Mouse (Mus musculus) liver, embryonic 13.5 days (tissue): ENCODE results near the gene Nradd. TPM values are rescaled to one million over a fixed set of nuclear protein-coding genes. Genes with fewer than 3 reads are reported as not detected.
A peak's percentile ranks its signal among the peaks of the same experiment; 100 is the strongest.

Experiments
- ATAC-seq: fragments of 200-750 bp; cut with Nextera tagmentation; 2 replicates; pipeline ENCODE4 v1.8.0; 2017; ENCODE audit warnings: low read depth, mild to moderate bottlenecking, moderate number of reproducible peaks, moderate library complexity
- DNase-seq: peaks from one replicate; pipeline ENCODE4 v3.0.0; 2022
- H3K27ac ChIP-seq: fragments of 300-500 bp; sonication (generic); 2 replicates; pipeline ENCODE4 v1.5.1; 2015; ENCODE audit warnings: moderate library complexity, mild to moderate bottlenecking, inconsistent platforms
- H3K27me3 ChIP-seq: fragments of 300-500 bp; sonication (generic); 2 replicates; pipeline ENCODE4 v1.6.1; 2015; ENCODE audit warnings: mild to moderate bottlenecking, inconsistent platforms
- H3K36me3 ChIP-seq: fragments of 300-500 bp; sonication (generic); 2 replicates; pipeline ENCODE4 v1.6.1; 2015; ENCODE audit warnings: mild to moderate bottlenecking, inconsistent platforms
- H3K4me1 ChIP-seq: fragments of 300-500 bp; sonication (generic); replicated peaks from 2 replicates; pipeline ENCODE4 v1.6.1; 2015; ENCODE audit warnings: inconsistent platforms
- H3K4me2 ChIP-seq: fragments of 300-500 bp; sonication (generic); 2 replicates; pipeline ENCODE4 v1.6.1; 2015; ENCODE audit warnings: inconsistent platforms, mild to moderate bottlenecking, moderate library complexity
- H3K4me3 ChIP-seq: fragments of 300-500 bp; sonication (generic); replicated peaks from 2 replicates; pipeline ENCODE4 v1.5.1; 2015; ENCODE audit warnings: mild to moderate bottlenecking, inconsistent platforms
- H3K9ac ChIP-seq: fragments of 300-500 bp; sonication (generic); 2 replicates; pipeline ENCODE4 v1.6.1; 2015; ENCODE audit warnings: mild to moderate bottlenecking, inconsistent platforms
- H3K9me3 ChIP-seq: fragments of 300-500 bp; sonication (generic); replicated peaks from 2 replicates; pipeline ENCODE4 v1.6.1; 2016; ENCODE audit warnings: inconsistent platforms
- WGBS: fragments of 180-500 bp; shearing (Covaris S2); methylation state at CpG from one replicate; pipeline ENCODE4 v1.1.7; 2015; ENCODE audit not compliant: insufficient replicate concordance; 5-methylcytosine and 5-hydroxymethylcytosine counted together
- polyA plus RNA-seq: library from polyadenylated mRNA; unstranded; fragments of >200 nt; fragmentation: Nextera tagmentation; extraction: Ambion mirVana; gene quantifications from 2 replicates; pipeline ENCODE4 v1.2.1, GENCODE M21; 2015

Gene Nradd
- polyA plus RNA-seq, 1 experiment from 2014 or later, result 2.7 TPM

- H3K9me3 ChIP-seq, result no peaks in the 10 kb centered on the region
- peak overlapping the region; percentile 39 for H3K9ac ChIP-seq
- peaks cover 47% of the 10 kb centered on the region for H3K4me1 ChIP-seq
- H3K27ac ChIP-seq, result no peak overlapping the region
- no peak for ATAC-seq
- 20% methylated on average over 13 of the region's 13 CpGs for WGBS
- no peaks in the 10 kb centered on the region for H3K36me3 ChIP-seq
- peak overlapping the region; percentile 79 for H3K4me3 ChIP-seq
- DNase-seq, result no peak
- peak overlapping the region; percentile 99 for H3K4me2 ChIP-seq
- H3K27me3 ChIP-seq, result peaks cover 32% of the 10 kb centered on the region
These were observed 27.9 kb upstream of the Nradd start for GRCm38 (mm10) chr9:110651931-110652722.

- H3K27ac ChIP-seq, result no peak overlapping the region
- DNase-seq, result no peak
- no peak overlapping the region for H3K4me2 ChIP-seq
- no peak for ATAC-seq
- H3K9ac ChIP-seq, result no peak overlapping the region
- no peaks in the 10 kb centered on the region for H3K36me3 ChIP-seq
- H3K4me1 ChIP-seq, result peaks cover 54% of the 10 kb centered on the region
- H3K27me3 ChIP-seq, result peaks cover 32% of the 10 kb centered on the region
- H3K4me3 ChIP-seq, result no peak overlapping the region
- no peaks in the 10 kb centered on the region for H3K9me3 ChIP-seq
These were observed 25.5 kb upstream of the Nradd start for GRCm38 (mm10) chr9:110649775-110650174.

GRCm38 (mm10) chr9:110645219-110645618 is 21.0 kb upstream of the Nradd start:
- peak; percentile 56; the same call in 1 of the 2 replicates for ATAC-seq
- Histone ChIP-seq H3K9me3 (no peaks in the 10 kb centered on the region), H3K4me1 (peaks cover 47% of the 10 kb centered on the region), H3K4me3 (0 out of 2 replicates have a peak overlapping the region, but pooled peaks have one; percentile 14), H3K4me2 (peak overlapping the region; percentile 49), H3K9ac (0 out of 2 replicates have a peak overlapping the region, but pooled peaks have one; percentile 17), H3K27me3 (0 out of 2 replicates have a peak, but pooled peaks cover 2% of the 10 kb centered on the region), H3K27ac (no peak overlapping the region), H3K36me3 (peaks cover 8% of the 10 kb centered on the region)
- WGBS, result 16% methylated on average over 9 of the region's 9 CpGs
- no peak for DNase-seq

- H3K4me3 ChIP-seq, result no peak overlapping the region
- DNase-seq (no peak), ATAC-seq (no peak)
- H3K4me1 ChIP-seq, result peaks cover 47% of the 10 kb centered on the region
- peaks cover 9% of the 10 kb centered on the region for H3K36me3 ChIP-seq
- no peak overlapping the region for H3K27ac ChIP-seq
- 0 out of 2 replicates have a peak, but pooled peaks cover 2% of the 10 kb centered on the region for H3K27me3 ChIP-seq
- H3K4me2 ChIP-seq, result peak overlapping the region; percentile 49; the same call in 1 of the 2 replicates
- H3K9ac ChIP-seq, result no peak overlapping the region
- WGBS, result 71% methylated on average over 10 of the region's 10 CpGs
- no peaks in the 10 kb centered on the region for H3K9me3 ChIP-seq
These were observed 20.0 kb upstream of the Nradd start for GRCm38 (mm10) chr9:110644295-110644694.

- Histone ChIP-seq H3K4me1 (peaks cover 47% of the 10 kb centered on the region), H3K4me3 (no peak overlapping the region), H3K9ac (no peak overlapping the region), H3K4me2 (no peak overlapping the region), H3K27me3 (0 out of 2 replicates have a peak, but pooled peaks cover 2% of the 10 kb centered on the region), H3K9me3 (no peaks in the 10 kb centered on the region), H3K36me3 (peaks cover 13% of the 10 kb centered on the region), H3K27ac (no peak overlapping the region)
- ATAC-seq, result no peak
- 67% methylated on average over 9 of the region's 9 CpGs for WGBS
- no peak for DNase-seq
These were observed 19.5 kb upstream of the Nradd start for GRCm38 (mm10) chr9:110643787-110644186.

GRCm38 (mm10) chr9:110642812-110643524 is 18.7 kb upstream of the Nradd start:
- Histone ChIP-seq H3K9ac (no peak overlapping the region), H3K36me3 (peaks cover 20% of the 10 kb centered on the region), H3K27ac (no peak overlapping the region), H3K4me1 (peaks cover 47% of the 10 kb centered on the region), H3K4me2 (no peak overlapping the region), H3K4me3 (no peak overlapping the region), H3K9me3 (no peaks in the 10 kb centered on the region), H3K27me3 (0 out of 2 replicates have a peak, but pooled peaks cover under 1% of the 10 kb centered on the region)
- no peak for ATAC-seq
- no peak for DNase-seq
- WGBS, result 42% methylated on average over 5 of the region's 5 CpGs

- no peak overlapping the region for H3K27ac ChIP-seq
- ATAC-seq, result no peak
- H3K4me3 ChIP-seq, result no peak overlapping the region
- peaks cover 29% of the 10 kb centered on the region for H3K36me3 ChIP-seq
- DNase-seq, result no peak
- 50% methylated on average over 5 of the region's 5 CpGs for WGBS
- no peaks in the 10 kb centered on the region for H3K9me3 ChIP-seq
- H3K4me1 ChIP-seq, result peaks cover 34% of the 10 kb centered on the region
- H3K9ac ChIP-seq, result no peak overlapping the region
- no peaks in the 10 kb centered on the region for H3K27me3 ChIP-seq
- H3K4me2 ChIP-seq, result no peak overlapping the region
These were observed 16.8 kb upstream of the Nradd start for GRCm38 (mm10) chr9:110641006-110641405.

GRCm38 (mm10) chr9:110638611-110639021 is 14.4 kb upstream of the Nradd start:
- ATAC-seq (no peak), DNase-seq (no peak)
- H3K4me1 ChIP-seq, result peaks cover 10% of the 10 kb centered on the region; the same call in 1 of the 2 replicates
- H3K4me3 ChIP-seq, result no peak overlapping the region
- no peak overlapping the region for H3K9ac ChIP-seq
- no peaks in the 10 kb centered on the region for H3K27me3 ChIP-seq
- no peak overlapping the region for H3K4me2 ChIP-seq
- H3K27ac ChIP-seq, result no peak overlapping the region
- no peaks in the 10 kb centered on the region for H3K9me3 ChIP-seq
- H3K36me3 ChIP-seq, result peaks cover 32% of the 10 kb centered on the region
- 81% methylated on average over 10 of the region's 10 CpGs for WGBS

- Histone ChIP-seq H3K4me2 (no peak overlapping the region), H3K9me3 (no peaks in the 10 kb centered on the region), H3K27ac (no peak overlapping the region), H3K4me3 (no peak overlapping the region), H3K4me1 (no peaks in the 10 kb centered on the region), H3K36me3 (peaks cover 37% of the 10 kb centered on the region), H3K27me3 (no peaks in the 10 kb centered on the region), H3K9ac (no peak overlapping the region)
- 18% methylated on average over 19 of the region's 19 CpGs for WGBS
- DNase-seq (peak; percentile 67), ATAC-seq (peak; percentile 35; the same call in 1 of the 2 replicates)
These were observed 11.0 kb upstream of the Nradd start for GRCm38 (mm10) chr9:110635225-110635624.

GRCm38 (mm10) chr9:110633882-110634281 is 9.6 kb upstream of the Nradd start:
- H3K27me3 ChIP-seq, result no peaks in the 10 kb centered on the region
- no peak for ATAC-seq
- no peak overlapping the region for H3K4me2 ChIP-seq

GRCm38 (mm10) chr9:110632671-110633070 is 8.4 kb upstream of the Nradd start:
- H3K4me1 ChIP-seq, result no peaks in the 10 kb centered on the region
- H3K4me2 ChIP-seq, result no peak overlapping the region
- no peak overlapping the region for H3K27ac ChIP-seq
- H3K9ac ChIP-seq, result no peak overlapping the region
- peaks cover 32% of the 10 kb centered on the region; the same call in 1 of the 2 replicates for H3K36me3 ChIP-seq
- no peaks in the 10 kb centered on the region for H3K9me3 ChIP-seq
- DNase-seq, result no peak
- WGBS, result 78% methylated on average over 15 of the region's 15 CpGs
- no peak for ATAC-seq
- H3K27me3 ChIP-seq, result no peaks in the 10 kb centered on the region
- no peak overlapping the region for H3K4me3 ChIP-seq

More at GRCm38 (mm10) chr9:110633882-110634281, 9.6 kb upstream of the Nradd start:
- Histone ChIP-seq H3K4me1 (no peaks in the 10 kb centered on the region), H3K9me3 (no peaks in the 10 kb centered on the region), H3K36me3 (peaks cover 32% of the 10 kb centered on the region), H3K4me3 (no peak overlapping the region), H3K27ac (no peak overlapping the region), H3K9ac (no peak overlapping the region)
- WGBS, result 67% methylated on average over 17 of the region's 17 CpGs
- no peak for DNase-seq
